Mouse (Mus musculus) gastrocnemius, adult 2 months (tissue): ENCODE measurements around the gene Nat8f2. TPM values are rescaled to one million over a fixed set of nuclear protein-coding genes. Genes with fewer than 3 reads are reported as not detected.

Experiments used
- DNase-seq: peaks from one replicate; pipeline ENCODE4 v3.0.0; 2022
- H3K27ac ChIP-seq: fragments of 200-600 bp; 2 replicates; pipeline ENCODE4 v1.8.1; 2022; ENCODE audit warnings: mild to moderate bottlenecking
- H3K4me3 ChIP-seq: fragments of 200-600 bp; 2 replicates; pipeline ENCODE4 v1.8.1; 2022; ENCODE audit warnings: mild to moderate bottlenecking, moderate library complexity
- CTCF ChIP-seq: fragments of 200-600 bp; IDR thresholded peaks from 2 replicates; pipeline ENCODE4 v1.8.1; 2022; ENCODE audit warnings: antibody characterized with exemption, mild to moderate bottlenecking, moderate library complexity
- intact Hi-C: fragments of 180-260 bp; cut with DNase I; formaldehyde crosslinking; loops from one replicate; pipeline ENCODE4 v1.15.1; 2025
- total RNA-seq, 2 experiments: library from RNA; stranded (reverse); gene quantifications; 2 replicates each; pipeline ENCODE4 v1.2.3; 2021

The Nat8f2 gene
- total RNA-seq, 2 experiments from 2014 or later: not detected

GRCm38 (mm10) chr6:85831796-85832321 is 37.1 kb downstream of the Nat8f2 start, which contains the start of gene Nat8:
TSS of gene Nat8 (minus strand) at chr6:85832082.
- DNase-seq: no peak
- intact Hi-C loops: loop anchor here (10.0 kb wide), 1 partner anchor 173 kb away; no protein-coding TSS in a partner anchor
- Histone ChIP-seq H3K27ac (no peak within 1 kb of the TSS), H3K4me3 (no peak within 1 kb of the TSS)
- no peak for TF ChIP-seq CTCF

- Histone ChIP-seq H3K4me3 (no peak overlapping the region), H3K27ac (no peak overlapping the region)
- intact Hi-C loops: no loop called here
- no peak for DNase-seq
- no peak for TF ChIP-seq CTCF
Observed at GRCm38 (mm10) chr6:85829462-85829861, 39.5 kb downstream of the Nat8f2 start.

GRCm38 (mm10) chr6:85825886-85826285 is 43.1 kb downstream of the Nat8f2 start:
- H3K27ac ChIP-seq: no peak overlapping the region
- intact Hi-C loops: no loop called here
- DNase-seq: no peak

GRCm38 (mm10) chr6:85823382-85824090 is 45.4 kb downstream of the Nat8f2 start:
- Histone ChIP-seq H3K27ac (no peak overlapping the region), H3K4me3 (no peak overlapping the region)
- DNase-seq: no peak
- intact Hi-C loops: no loop called here
- no peak for TF ChIP-seq CTCF

More at GRCm38 (mm10) chr6:85825886-85826285, 43.1 kb downstream of the Nat8f2 start:
- H3K4me3 ChIP-seq: no peak overlapping the region
- TF ChIP-seq CTCF: no peak

GRCm38 (mm10) chr6:85822286-85822685 is 46.7 kb downstream of the Nat8f2 start:
- no peak overlapping the region for H3K4me3 ChIP-seq
- intact Hi-C loops: no loop called here
- TF ChIP-seq CTCF: no peak
- no peak for DNase-seq
- H3K27ac ChIP-seq: no peak overlapping the region

- Histone ChIP-seq H3K4me3 (no peak within 1 kb of the TSS), H3K27ac (no peak within 1 kb of the TSS)
- TF ChIP-seq CTCF: no peak
- intact Hi-C loops: no loop called here
- no peak for DNase-seq
Observed at GRCm38 (mm10) chr6:85820837-85821236, 48.1 kb downstream of the Nat8f2 start, which contains the start of the genes Nat8f6 and Nat8f5. TSS of gene Nat8f6 (minus strand) at chr6:85820954. TSS of gene Nat8f5 (minus strand) at chr6:85820972.

- Histone ChIP-seq H3K4me3 (no peak overlapping the region), H3K27ac (no peak overlapping the region)
- intact Hi-C loops: no loop called here
- DNase-seq: no peak
- TF ChIP-seq CTCF: no peak
Observed at GRCm38 (mm10) chr6:85818338-85818737, 50.6 kb downstream of the Nat8f2 start.

Other genes with a start within 250 kb of the Nat8f2 start
- gene Nat8f7, start 156.0 kb downstream of the Nat8f2 start, total RNA-seq: under 1 TPM in 1 of 2 experiments, not detected in 1; 0.13 TPM
- gene Nat8f3, start 103.4 kb downstream of the Nat8f2 start, total RNA-seq: not detected
- gene Nat8f6, start 48.2 kb downstream of the Nat8f2 start, total RNA-seq: not detected
- gene Nat8f5, start 48.2 kb downstream of the Nat8f2 start, total RNA-seq: not detected
- not detected for gene Nat8, start 37.1 kb downstream of the Nat8f2 start, total RNA-seq
- under 1 TPM; 0.15 to 0.28 TPM for gene Nat8f4, start 35.7 kb upstream of the Nat8f2 start, total RNA-seq
- gene Tprkb, start 42.7 kb upstream of the Nat8f2 start, total RNA-seq: 10 to 100 TPM; 17.0 to 18.7 TPM
- 1 to 10 TPM in 1 of 2 experiments, under 1 TPM in 1; 0.97 to 2.2 TPM for gene Nat8f1, start 46.5 kb upstream of the Nat8f2 start, total RNA-seq
- 10 to 100 TPM; 29.2 to 36.5 TPM for gene Dusp11, start 92.5 kb upstream of the Nat8f2 start, total RNA-seq
- not detected for gene Figla, start 147.0 kb upstream of the Nat8f2 start, total RNA-seq
- under 1 TPM in 1 of 2 experiments, not detected in 1; 0.11 TPM for gene Add2, start 159.5 kb upstream of the Nat8f2 start, total RNA-seq